Mouse (Mus musculus): ENCODE measurements around the gene Apopt1.

Apopt1 gene

GRCm38 (mm10) chr12:111774845-111775244 is 61.8 kb downstream of the Apopt1 start:
- no peak for DNase-seq (ENCODE audit: low spot score)

DNA sequence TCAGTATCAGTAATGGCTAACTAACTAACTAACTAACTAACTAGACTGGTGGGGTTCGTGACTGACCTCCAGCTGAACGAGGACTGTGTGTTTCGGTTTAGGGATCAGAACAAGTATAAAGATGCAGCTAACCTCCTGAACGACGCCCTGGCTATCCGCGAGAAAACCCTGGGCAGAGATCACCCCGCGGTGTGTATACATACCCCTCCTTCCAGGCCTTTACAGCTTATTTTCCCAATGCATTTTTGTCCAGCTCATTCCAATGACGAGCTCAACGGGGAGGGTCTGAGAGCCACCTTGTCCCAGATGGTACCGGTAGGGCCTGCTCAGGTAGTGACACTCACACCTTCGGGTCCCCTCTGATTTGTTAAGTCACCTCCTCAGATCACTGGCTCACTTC is 64.9 kb downstream of the Apopt1 start:
- no peak for DNase-seq (ENCODE audit: low spot score)

GRCm38 (mm10) chr12:111779544-111779943 is 66.5 kb downstream of the Apopt1 start:
- DNase-seq (ENCODE audit: low spot score), result no peak

DNA sequence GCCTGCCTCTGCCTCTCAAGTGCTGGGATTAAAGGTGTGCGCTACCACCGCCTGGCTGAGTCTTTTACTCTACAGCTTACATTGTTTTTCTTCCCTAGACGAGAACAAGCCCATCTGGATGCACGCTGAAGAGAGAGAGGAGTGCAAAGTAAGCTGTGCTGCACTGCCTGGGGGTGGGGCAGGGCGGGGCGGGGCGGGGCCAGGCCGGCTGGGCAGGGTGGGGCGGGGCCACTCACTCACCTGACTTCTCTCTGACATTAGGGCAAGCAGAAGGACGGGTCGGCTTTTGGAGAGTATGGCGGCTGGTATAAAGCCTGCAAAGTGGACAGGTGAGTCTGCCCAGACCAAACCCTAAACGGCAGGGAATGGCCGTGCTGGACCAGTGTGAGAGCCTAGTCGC is 72.1 kb downstream of the Apopt1 start:
- no peak for DNase-seq (ENCODE audit: low spot score)

- DNase-seq (ENCODE audit: low spot score), result no peak
Observed at GRCm38 (mm10) chr12:111787015-111787414, 74.0 kb downstream of the Apopt1 start.

- DNase-seq (ENCODE audit: low spot score), result no peak
Observed at GRCm38 (mm10) chr12:111790090-111790489, 77.0 kb downstream of the Apopt1 start.

DNA sequence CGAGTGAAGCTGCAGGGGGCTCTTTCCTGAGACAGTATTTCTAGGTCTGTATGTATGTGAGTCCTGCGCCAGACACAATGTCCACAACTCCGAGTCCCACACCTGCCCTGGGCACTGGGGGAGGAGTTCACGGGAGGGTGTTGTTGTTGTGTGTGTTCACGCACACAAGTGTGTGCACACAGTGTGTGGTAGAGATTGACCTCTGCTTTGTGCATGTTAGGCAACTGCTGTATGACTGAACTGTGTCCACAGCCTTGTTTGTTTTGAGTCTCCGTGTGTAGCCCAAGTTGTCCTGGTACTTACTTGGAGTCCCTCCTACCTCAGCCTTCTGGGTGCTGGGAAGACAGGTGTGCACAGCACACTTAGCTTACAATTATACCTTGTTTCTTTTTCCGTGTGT is 77.6 kb downstream of the Apopt1 start:
- DNase-seq (ENCODE audit: low spot score), result no peak

GRCm38 (mm10) chr12:111791474-111792104 is 78.5 kb downstream of the Apopt1 start:
- DNase-seq (ENCODE audit: low spot score), result peak; percentile 30

DNA sequence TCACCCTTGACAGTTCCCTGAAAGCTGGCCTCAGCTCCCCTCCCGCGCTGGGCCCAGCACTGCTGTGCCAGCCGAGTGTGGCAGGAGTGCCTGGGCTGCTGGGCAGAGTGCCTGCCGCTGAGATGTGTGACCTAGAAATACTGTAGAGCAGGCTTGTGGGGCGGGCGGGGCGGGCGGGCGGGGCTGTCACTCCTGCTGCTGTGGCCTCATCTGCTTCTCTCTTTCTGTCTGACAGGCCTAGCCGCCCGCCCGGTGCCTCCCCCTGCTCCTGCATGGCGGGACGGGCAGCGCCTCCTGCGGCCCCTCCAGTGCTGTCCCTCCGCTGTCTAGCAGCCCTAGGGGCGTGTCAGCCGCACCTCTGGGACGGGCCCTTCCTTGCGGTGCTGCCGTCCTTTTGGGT is 81.0 kb downstream of the Apopt1 start:
- peak; percentile 37 for DNase-seq (ENCODE audit: low spot score)

- no peak for DNase-seq (ENCODE audit: low spot score)
Observed at GRCm38 (mm10) chr12:111794526-111795179, 81.6 kb downstream of the Apopt1 start.

- DNase-seq (ENCODE audit: low spot score), result no peak
Observed at GRCm38 (mm10) chr12:111795180-111795895, 82.3 kb downstream of the Apopt1 start.

GRCm38 (mm10) chr12:111797251-111797650 is 84.2 kb downstream of the Apopt1 start:
- peak; percentile 37 for DNase-seq (ENCODE audit: low spot score)

GRCm38 (mm10) chr12:111798493-111798892 is 85.4 kb downstream of the Apopt1 start:
- no peak for DNase-seq (ENCODE audit: low spot score)

DNA sequence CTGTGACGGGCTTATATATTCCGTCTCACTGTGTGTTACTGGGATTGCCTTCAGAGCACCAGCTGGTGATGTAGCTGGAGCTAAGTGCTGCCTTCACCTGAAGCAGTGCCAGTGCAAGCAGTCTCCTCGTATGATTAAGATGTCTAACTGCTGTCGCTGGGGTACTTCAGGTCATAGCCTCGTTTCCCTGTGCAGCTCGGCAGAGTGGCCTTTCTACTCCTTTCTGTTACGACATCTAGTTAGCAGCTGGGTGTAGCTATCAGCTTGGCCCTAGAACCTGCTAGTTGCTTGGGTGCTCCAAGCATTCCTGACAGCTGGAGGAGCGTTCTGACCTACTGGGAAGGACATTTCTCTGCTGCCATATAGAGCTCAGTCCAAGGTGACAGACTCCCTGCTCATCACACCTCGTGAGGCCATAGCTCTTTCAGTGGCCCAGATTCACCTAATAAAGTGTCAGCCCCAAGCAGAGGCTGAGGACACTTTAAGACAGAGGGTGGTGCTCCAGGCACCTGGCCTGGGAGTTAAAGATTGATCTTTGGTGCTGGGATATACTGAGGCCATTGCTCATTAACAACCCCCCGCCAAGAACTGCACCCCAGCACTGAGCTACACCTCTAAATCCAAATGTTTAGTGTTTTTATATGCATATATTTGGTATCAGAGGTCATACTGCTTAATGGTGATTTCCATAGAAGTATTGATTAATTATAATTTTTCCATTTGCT is 87.6 kb downstream of the Apopt1 start:
- DNase-seq (ENCODE audit: low spot score), result no peak

DNA sequence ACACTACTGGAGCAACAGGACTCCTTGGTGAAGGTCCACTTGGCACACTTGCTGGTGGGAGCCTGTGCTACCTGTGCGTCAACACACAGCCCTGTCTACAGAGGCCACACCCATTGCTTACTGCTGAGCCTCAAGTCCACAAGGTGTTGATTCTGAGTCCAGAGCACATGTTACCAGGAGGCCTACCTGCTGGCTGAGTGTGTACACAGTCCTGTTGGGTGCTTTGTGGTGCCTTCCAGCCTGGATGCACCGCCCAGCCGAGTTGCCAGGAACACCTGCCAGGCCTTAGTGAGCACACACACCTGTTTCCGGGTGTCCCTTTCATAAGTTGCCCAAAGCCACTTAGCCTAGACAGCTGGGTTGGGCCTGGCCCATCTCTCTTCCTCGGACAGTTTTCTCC is 90.5 kb downstream of the Apopt1 start:
- no peak for DNase-seq (ENCODE audit: low spot score)
